Mouse (Mus musculus) heart, postnatal 0 days (tissue): ENCODE data around the gene Usp5. TPM values are rescaled to one million over a fixed set of nuclear protein-coding genes. Genes with fewer than 3 reads are reported as not detected.
A peak's percentile ranks its signal among the peaks of the same experiment; 100 is the strongest.
"Not testable (repeated sequence)": the region's sequence is repeated elsewhere in the genome, so short reads cannot be mapped to it uniquely, and the experiment has no call there.

Experiments
- ATAC-seq: fragments of 200-750 bp; cut with Nextera tagmentation; 2 replicates; pipeline ENCODE4 v1.8.0; 2017; ENCODE audit warnings: low read depth, moderate number of reproducible peaks, moderate library complexity; ENCODE audit not compliant: insufficient read depth
- DNase-seq: peaks from one replicate; pipeline ENCODE4 v3.0.0-alpha.2; 2016; ENCODE audit warnings: low spot score
- H3K27ac ChIP-seq: fragments of 300-500 bp; sonication (generic); 2 replicates; pipeline ENCODE4 v1.5.1; 2014; ENCODE audit warnings: low read depth, mild to moderate bottlenecking
- H3K27me3 ChIP-seq: fragments of 300-500 bp; sonication (generic); 2 replicates; pipeline ENCODE4 v1.6.1; 2014; ENCODE audit warnings: low read length, mixed read lengths; ENCODE audit not compliant: control insufficient read depth, insufficient read depth
- H3K36me3 ChIP-seq: fragments of 300-500 bp; sonication (generic); replicated peaks from 2 replicates; pipeline ENCODE4 v1.6.1; 2014; ENCODE audit warnings: low read length, mixed read lengths; ENCODE audit not compliant: control insufficient read depth, insufficient read depth
- H3K4me1 ChIP-seq: fragments of 300-500 bp; sonication (generic); 2 replicates; pipeline ENCODE4 v1.6.1; 2014; ENCODE audit warnings: antibody characterized with exemption; ENCODE audit not compliant: control insufficient read depth, insufficient read depth
- H3K4me2 ChIP-seq: fragments of 300-500 bp; sonication (generic); 2 replicates; pipeline ENCODE4 v1.6.1; 2014; ENCODE audit warnings: low read depth, mild to moderate bottlenecking, low read length, moderate library complexity
- H3K4me3 ChIP-seq: fragments of 300-500 bp; sonication (generic); 2 replicates; pipeline ENCODE4 v1.5.1; 2014; ENCODE audit warnings: low read depth, low read length
- H3K9ac ChIP-seq: fragments of 300-500 bp; sonication (generic); replicated peaks from 2 replicates; pipeline ENCODE4 v1.6.1; 2014; ENCODE audit warnings: low read depth, low read length, mixed read lengths
- H3K9me3 ChIP-seq: fragments of 300-500 bp; sonication (generic); replicated peaks from 2 replicates; pipeline ENCODE4 v1.6.1; 2016; ENCODE audit warnings: low read length; ENCODE audit not compliant: control insufficient read depth
- CTCF ChIP-seq: IDR thresholded peaks from 2 replicates; pipeline ENCODE4 v1.5.1; 2016; ENCODE audit warnings: antibody characterized with exemption, control low read depth, low read depth
- EP300 ChIP-seq: IDR thresholded peaks from 2 replicates; pipeline ENCODE4 v1.6.1; 2016; ENCODE audit warnings: antibody characterized with exemption, low read depth
- WGBS: fragments of 180-500 bp; shearing (Covaris S2); extraction: QIAGEN DNeasy Blood & Tissue Kit; methylation state at CpG from one replicate; pipeline ENCODE4 v1.1.7; 2014; 5-methylcytosine and 5-hydroxymethylcytosine counted together
- polyA plus RNA-seq: library from polyadenylated mRNA; unstranded; fragments of >200 nt; fragmentation: Nextera tagmentation; extraction: Ambion mirVana; gene quantifications from 2 replicates; pipeline ENCODE4 v1.2.1, GENCODE M21; 2015
- total RNA-seq: library from RNA; depleted of rRNA; stranded (reverse); fragments of >200 nt; gene quantifications from 2 replicates; pipeline ENCODE4 v1.2.3, GENCODE M21; 2014; ENCODE audit warnings: low replicate concordance

Usp5 gene
- total and polyA plus RNA-seq, 2 experiments from 2014 or later = 73.5 to 92.2 TPM

GRCm38 (mm10) chr6:124836411-124836810 is 7.1 kb upstream of the Usp5 start:
- 55% methylated on average over 7 of the region's 7 CpGs for WGBS
- Histone ChIP-seq H3K9ac (no peak overlapping the region), H3K27ac (no peak overlapping the region), H3K9me3 (no peaks in the 10 kb centered on the region), H3K4me1 (peaks cover 15% of the 10 kb centered on the region), H3K4me3 (no peak overlapping the region), H3K36me3 (peaks cover 25% of the 10 kb centered on the region), H3K4me2 (no peak overlapping the region), H3K27me3 (0 out of 2 replicates have a peak, but pooled peaks cover 3% of the 10 kb centered on the region)
- TF ChIP-seq EP300 (no peak), CTCF (no peak)
- ATAC-seq (no peak), DNase-seq (no peak)

GRCm38 (mm10) chr6:124835531-124835930 is 6.2 kb upstream of the Usp5 start:
- WGBS = 56% methylated on average over 10 of the region's 10 CpGs
- no peak overlapping the region for H3K4me3 ChIP-seq
- no peak for DNase-seq
- H3K27ac ChIP-seq = no peak overlapping the region
- no peak overlapping the region for H3K4me2 ChIP-seq
- 0 out of 2 replicates have a peak, but pooled peaks cover 3% of the 10 kb centered on the region for H3K27me3 ChIP-seq
- H3K9ac ChIP-seq = no peak overlapping the region
- peaks cover 25% of the 10 kb centered on the region for H3K36me3 ChIP-seq
- no peak for ATAC-seq
- H3K9me3 ChIP-seq = no peaks in the 10 kb centered on the region
- peaks cover 21% of the 10 kb centered on the region for H3K4me1 ChIP-seq
- no peak for TF ChIP-seq CTCF
- no peak for TF ChIP-seq EP300

GRCm38 (mm10) chr6:124834512-124835081 is 5.3 kb upstream of the Usp5 start:
- H3K4me3 ChIP-seq = no peak overlapping the region
- no peaks in the 10 kb centered on the region for H3K9me3 ChIP-seq
- H3K4me2 ChIP-seq = no peak overlapping the region
- DNase-seq (no peak), ATAC-seq (no peak)
- TF ChIP-seq EP300 (no peak), CTCF (no peak)
- WGBS = 80% methylated on average over 6 of the region's 6 CpGs
- peaks cover 18% of the 10 kb centered on the region for H3K4me1 ChIP-seq
- H3K9ac ChIP-seq = no peak overlapping the region
- H3K27me3 ChIP-seq = 0 out of 2 replicates have a peak, but pooled peaks cover 3% of the 10 kb centered on the region
- H3K36me3 ChIP-seq = peaks cover 25% of the 10 kb centered on the region
- H3K27ac ChIP-seq = no peak overlapping the region

GRCm38 (mm10) chr6:124831649-124832048 is 2.4 kb upstream of the Usp5 start:
- WGBS = 91% methylated on average over 8 of the region's 8 CpGs
- ATAC-seq = no peak
- Histone ChIP-seq H3K36me3 (peaks cover 29% of the 10 kb centered on the region), H3K4me2 (no peak overlapping the region), H3K9me3 (no peaks in the 10 kb centered on the region), H3K4me1 (peaks cover 18% of the 10 kb centered on the region), H3K27ac (no peak overlapping the region), H3K27me3 (no peaks in the 10 kb centered on the region), H3K9ac (no peak overlapping the region), H3K4me3 (no peak overlapping the region)
- DNase-seq = no peak
- TF ChIP-seq CTCF = no peak
- TF ChIP-seq EP300 = no peak

- not testable (repeated sequence) for DNase-seq, ATAC-seq, H3K27ac ChIP-seq, H3K9me3 ChIP-seq, H3K27me3 ChIP-seq, H3K9ac ChIP-seq
- Histone ChIP-seq H3K4me2 (peak overlapping the region; percentile 92; the same call in 1 of the 2 replicates), H3K4me1 (peaks cover 18% of the 10 kb centered on the region), H3K36me3 (peaks cover 31% of the 10 kb centered on the region), H3K4me3 (peak overlapping the region; percentile 72; the same call in 1 of the 2 replicates)
- WGBS = 96% methylated on average over 4 of the region's 4 CpGs
Observed at GRCm38 (mm10) chr6:124831199-124831598, 1.9 kb upstream of the Usp5 start.
